Mouse (Mus musculus) MEL (cell line): ENCODE data around the gene Tbccd1. TPM values are rescaled to one million over a fixed set of nuclear protein-coding genes. Genes with fewer than 3 reads are reported as not detected.

Source experiments
- DNase-seq: peaks from one replicate; pipeline ENCODE4 v3.0.0; 2011; ENCODE audit warnings: low read depth, low spot score
- H3K27ac ChIP-seq: 2 replicates; pipeline ENCODE4 v1.5.1; 2012; ENCODE audit warnings: low read depth, mild to moderate bottlenecking, control low read depth, low read length, moderate library complexity; ENCODE audit not compliant: control insufficient read depth
- H3K27me3 ChIP-seq, 2 experiments: fragments of 150-350 bp in 1 of 2; sonication (generic) in 1 of 2; 2 replicates each; pipeline ENCODE4 v1.6.1; 2012; ENCODE audit warnings: low read length in 2 of 2, mild to moderate bottlenecking in 2 of 2, improper control_type of control experiment in 1 of 2, moderate library complexity in 1 of 2; ENCODE audit not compliant: insufficient read depth in 2 of 2, control insufficient read depth in 1 of 2
- H3K36me3 ChIP-seq, 2 experiments: 2 replicates each; pipeline ENCODE4 v1.6.1; 2012 to 2014; ENCODE audit warnings: low read length in 2 of 2, improper control_type of control experiment in 1 of 2, inconsistent platforms in 1 of 2, mild to moderate bottlenecking in 1 of 2; ENCODE audit not compliant: insufficient read depth in 2 of 2, control insufficient read depth in 1 of 2
- H3K4me1 ChIP-seq, 2 experiments: fragments of 150-350 bp in 1 of 2; sonication (generic) in 1 of 2; 2 replicates each; pipeline ENCODE4 v1.6.1; 2012; ENCODE audit warnings: low read length in 2 of 2, improper control_type of control experiment in 1 of 2, mild to moderate bottlenecking in 1 of 2; ENCODE audit not compliant: insufficient read depth in 2 of 2, control insufficient read depth in 1 of 2
- H3K4me3 ChIP-seq, 2 experiments: fragments of 150-350 bp in 1 of 2; sonication (generic) in 1 of 2; 2 replicates each; pipeline ENCODE4 v1.5.1; 2012; ENCODE audit warnings: low read depth in 2 of 2, low read length in 2 of 2, mild to moderate bottlenecking in 2 of 2, moderate library complexity in 2 of 2, control low read depth in 1 of 2, improper control_type of control experiment in 1 of 2; ENCODE audit not compliant: control insufficient read depth in 1 of 2, insufficient read depth in 1 of 2
- H3K79me2 ChIP-seq: 2 replicates; pipeline ENCODE4 v1.6.1; 2012; ENCODE audit warnings: mild to moderate bottlenecking, low read length, moderate library complexity; ENCODE audit not compliant: control insufficient read depth, poor library complexity, insufficient read depth
- H3K9ac ChIP-seq: 2 replicates; pipeline ENCODE4 v1.6.1; 2012; ENCODE audit warnings: low read depth, mild to moderate bottlenecking, control low read depth, low read length, moderate library complexity; ENCODE audit not compliant: control insufficient read depth, poor library complexity, severe bottlenecking
- H3K9me3 ChIP-seq: fragments of 150-350 bp; sonication (generic); replicated peaks from 2 replicates; pipeline ENCODE4 v1.6.1; 2012; ENCODE audit warnings: mild to moderate bottlenecking, low read length, improper control_type of control experiment, moderate library complexity; ENCODE audit not compliant: insufficient read depth
- CHD1 ChIP-seq: IDR thresholded peaks from 2 replicates; pipeline ENCODE4 v1.6.1; 2012; ENCODE audit warnings: low read depth, mild to moderate bottlenecking, inconsistent platforms, low read length, improper control_type of control experiment
- CTCF ChIP-seq, 3 experiments: IDR thresholded peaks in 2 of 3; conservative IDR thresholded peaks in 1 of 3; 2 replicates each; pipeline ENCODE4 v1.5.1; 2011 to 2012; ENCODE audit warnings: low read length in 3 of 3, low read depth in 2 of 3, mild to moderate bottlenecking in 2 of 3, improper control_type of control experiment in 1 of 3, inconsistent platforms in 1 of 3, mixed read lengths in 1 of 3, moderate library complexity in 1 of 3; ENCODE audit not compliant: control insufficient read depth in 1 of 3, insufficient read depth in 1 of 3, poor library complexity in 1 of 3, severe bottlenecking in 1 of 3
- ELF1 ChIP-seq: IDR thresholded peaks from 2 replicates; pipeline ENCODE4 v1.6.1; 2014; ENCODE audit warnings: low read depth, mild to moderate bottlenecking, inconsistent platforms, low read length, improper control_type of control experiment, moderate library complexity
- ETS1 ChIP-seq: IDR thresholded peaks from 2 replicates; pipeline ENCODE4 v1.6.1; 2012; ENCODE audit warnings: low read depth, mild to moderate bottlenecking, inconsistent platforms, low read length, improper control_type of control experiment, moderate library complexity
- GABPA ChIP-seq: IDR thresholded peaks from 2 replicates; pipeline ENCODE4 v1.6.1; 2012; ENCODE audit warnings: low read depth, mild to moderate bottlenecking, inconsistent platforms, low read length, improper control_type of control experiment, moderate library complexity
- HCFC1 ChIP-seq: IDR thresholded peaks from 2 replicates; pipeline ENCODE4 v1.6.1; 2012; ENCODE audit warnings: low read depth, mild to moderate bottlenecking, inconsistent platforms, low read length, improper control_type of control experiment, moderate library complexity
- JUND ChIP-seq: IDR thresholded peaks from 2 replicates; pipeline ENCODE4 v1.6.1; 2011; ENCODE audit warnings: low read depth, mild to moderate bottlenecking, improper control_type of control experiment, low read length
- MAFK ChIP-seq: IDR thresholded peaks from 2 replicates; pipeline ENCODE4 v1.6.1; 2011; ENCODE audit warnings: low read depth, mild to moderate bottlenecking, low read length, improper control_type of control experiment, borderline replicate concordance
- MYC ChIP-seq: IDR thresholded peaks from 2 replicates; pipeline ENCODE4 v1.6.1; 2011; ENCODE audit warnings: low read depth, mild to moderate bottlenecking, low read length, improper control_type of control experiment, moderate library complexity
- NRF1 ChIP-seq: IDR thresholded peaks from 2 replicates; pipeline ENCODE4 v1.6.1; 2014; ENCODE audit warnings: low read depth, mild to moderate bottlenecking, inconsistent platforms, low read length, improper control_type of control experiment, moderate library complexity; ENCODE audit not compliant: poor library complexity, insufficient read depth, severe bottlenecking
- RAD21 ChIP-seq: IDR thresholded peaks from 2 replicates; pipeline ENCODE4 v1.6.1; 2011; ENCODE audit warnings: mild to moderate bottlenecking, low read depth, low read length, improper control_type of control experiment
- SMC3 ChIP-seq: IDR thresholded peaks from 2 replicates; pipeline ENCODE4 v1.6.1; 2011; ENCODE audit warnings: low read depth, low read length, improper control_type of control experiment
- TAL1 ChIP-seq: IDR thresholded peaks from 2 replicates; pipeline ENCODE4 v1.6.1; 2012; ENCODE audit warnings: mild to moderate bottlenecking, inconsistent platforms, low read length, moderate library complexity, mixed read lengths
- ZC3H11A ChIP-seq: IDR thresholded peaks from 2 replicates; pipeline ENCODE4 v1.6.1; 2012; ENCODE audit warnings: low read depth, mild to moderate bottlenecking, inconsistent platforms, low read length, improper control_type of control experiment
- ZNF384 ChIP-seq: IDR thresholded peaks from 2 replicates; pipeline ENCODE4 v1.6.1; 2012; ENCODE audit warnings: low read depth, mild to moderate bottlenecking, inconsistent platforms, low read length, improper control_type of control experiment
- polyA plus RNA-seq, 2 experiments: library from polyadenylated mRNA; stranded (reverse) in 1 of 2; unstranded in 1 of 2; fragments of >175 nt in 1 of 2; fragments of >200 nt in 1 of 2; gene quantifications; 2 replicates each; pipeline versions ENCODE4 v1.2.1 to v1.2.4; 2012; ENCODE audit warnings: low replicate concordance in 2 of 2, low read depth in 1 of 2; ENCODE audit not compliant: insufficient read length in 2 of 2, insufficient read depth in 1 of 2, missing spikeins in 1 of 2
- total RNA-seq: library from RNA; depleted of rRNA; stranded (reverse); fragments of 300-350 nt; gene quantifications from 2 replicates; pipeline ENCODE4 v1.2.3, GENCODE M21; 2012

The Tbccd1 gene
- total and polyA plus RNA-seq, 3 experiments, result 23.8 to 28.7 TPM; not detected in 1

- Histone ChIP-seq H3K4me1 (peaks cover 5 to 15% of the 10 kb centered on the region in 2 experiments), H3K9me3 (no peaks in the 10 kb centered on the region)
Observed at GRCm38 (mm10) chr16:22848331-22848730, 9.1 kb downstream of the Tbccd1 start.

GRCm38 (mm10) chr16:22847686-22848085 is 9.8 kb downstream of the Tbccd1 start:
- H3K9me3 ChIP-seq, result no peaks in the 10 kb centered on the region
- DNase-seq, result no peak
- peaks cover 11 to 12% of the 10 kb centered on the region in 2 experiments for H3K36me3 ChIP-seq
- no peak overlapping the region for H3K4me3 ChIP-seq
- peaks cover 0 to 12% of the 10 kb centered on the region in 2 experiments; a peak in 3 of 4 replicates for H3K4me1 ChIP-seq
- no peak overlapping the region for H3K27ac ChIP-seq
- no peaks in the 10 kb centered on the region for H3K27me3 ChIP-seq
- no peak for TF ChIP-seq RAD21
- TF ChIP-seq MYC, result no peak
- TF ChIP-seq GABPA, result no peak
- no peak for TF ChIP-seq HCFC1
- no peak for TF ChIP-seq MAFK
- no peak for TF ChIP-seq ETS1
- TF ChIP-seq ZC3H11A, result no peak
- no peak for TF ChIP-seq CHD1
- no peak for TF ChIP-seq ZNF384
- H3K79me2 ChIP-seq, result peaks cover 16% of the 10 kb centered on the region
- no peak overlapping the region for H3K9ac ChIP-seq

More at GRCm38 (mm10) chr16:22848331-22848730, 9.1 kb downstream of the Tbccd1 start:
- Histone ChIP-seq H3K36me3 (peaks cover 12 to 17% of the 10 kb centered on the region in 2 experiments), H3K79me2 (peaks cover 16% of the 10 kb centered on the region), H3K9ac (no peak overlapping the region), H3K27ac (no peak overlapping the region), H3K27me3 (no peaks in the 10 kb centered on the region), H3K4me3 (no peak overlapping the region)
- no peak for DNase-seq
- TF ChIP-seq ZC3H11A (no peak), SMC3 (no peak), ELF1 (no peak), ETS1 (no peak), NRF1 (no peak), TAL1 (no peak), JUND (no peak)

GRCm38 (mm10) chr16:22845481-22845880 is 12.0 kb downstream of the Tbccd1 start:
- Histone ChIP-seq H3K4me3 (no peak overlapping the region), H3K79me2 (peaks cover 12% of the 10 kb centered on the region; the same call in 1 of the 2 replicates)
- TF ChIP-seq CTCF (IDR thresholded peaks at IDR 0.05 in 2 of 3, conservative IDR thresholded peaks at IDR 0.05 in 1 of 3; ENCODE audit: control insufficient read depth in 1 of 3, insufficient read depth in 1 of 3, low read depth in 2 of 3, low read length in 3 of 3, poor library complexity in 1 of 3, severe bottlenecking in 1 of 3) (no peak), GABPA (no peak)
- TF ChIP-seq, all 39 proteins: peak for 0
- Histone ChIP-seq H3K36me3 (peaks cover 0 to 16% of the 10 kb centered on the region in 2 experiments; a peak in 2 of 4 replicates), H3K9me3 (no peaks in the 10 kb centered on the region), H3K4me1 (peaks cover 0 to 3% of the 10 kb centered on the region in 2 experiments; a peak in 1 of 4 replicates), H3K27me3 (no peaks in the 10 kb centered on the region), H3K27ac (no peak overlapping the region), H3K9ac (no peak overlapping the region)
- DNase-seq, result no peak
